Mouse (Mus musculus): ENCODE results near the gene Abca4. TPM values are rescaled to one million over a fixed set of nuclear protein-coding genes. Genes with fewer than 3 reads are reported as not detected.

Gene Abca4
- polyA plus RNA-seq, 1 experiment from 2014 or later, result 0.44 TPM

DNA sequence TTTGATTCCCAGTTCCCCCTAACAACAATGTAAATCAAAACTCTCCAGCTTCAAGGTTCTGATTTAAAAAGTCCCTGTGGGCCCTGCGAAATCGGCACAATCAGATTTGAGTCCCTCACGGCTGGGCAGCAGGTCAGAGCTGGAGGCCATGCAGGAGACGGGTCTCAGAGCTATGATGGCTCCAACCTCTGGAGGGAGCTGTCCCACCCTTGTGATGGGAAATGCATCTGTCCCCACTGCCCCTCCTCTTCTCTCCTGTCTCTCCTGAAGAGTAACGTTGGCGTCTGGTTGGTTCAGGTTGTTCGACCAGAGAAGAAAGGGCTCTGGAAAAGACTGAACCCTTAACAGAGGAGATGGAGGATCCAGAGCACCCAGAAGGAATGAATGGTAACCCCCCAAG, 75.5 kb downstream of the Abca4 start:
- no peak for TF ChIP-seq EP300 (optimal IDR thresholded peaks at IDR 0.05)
- peak; percentile 24; the same call in 1 of the 2 replicates for TF ChIP-seq CTCF (IDR thresholded peaks at IDR 0.05; ENCODE audit: low read depth)
- Histone ChIP-seq H3K27ac (replicated peaks) (no peak overlapping the region), H3K27me3 (ENCODE audit: control insufficient read depth, insufficient read depth, low read length) (no peaks in the 10 kb centered on the region), H3K4me2 (replicated peaks; ENCODE audit: low read depth) (no peak overlapping the region), H3K4me3 (ENCODE audit: low read depth, low read length) (no peak overlapping the region), H3K36me3 (ENCODE audit: control insufficient read depth, insufficient read depth, low read length) (no peaks in the 10 kb centered on the region), H3K4me1 (replicated peaks; ENCODE audit: control insufficient read depth, insufficient read depth) (no peaks in the 10 kb centered on the region; the same call in 1 of the 2 replicates), H3K9me3 (ENCODE audit: control insufficient read depth, low read length) (no peaks in the 10 kb centered on the region), H3K9ac (ENCODE audit: low read length) (no peak overlapping the region)
- WGBS, result 87% methylated on average over 7 of the region's 7 CpGs
- no peak for DNase-seq (ENCODE audit: low spot score)
- ATAC-seq (ENCODE audit: low FRiP score, low TSS enrichment), result no peak

DNA sequence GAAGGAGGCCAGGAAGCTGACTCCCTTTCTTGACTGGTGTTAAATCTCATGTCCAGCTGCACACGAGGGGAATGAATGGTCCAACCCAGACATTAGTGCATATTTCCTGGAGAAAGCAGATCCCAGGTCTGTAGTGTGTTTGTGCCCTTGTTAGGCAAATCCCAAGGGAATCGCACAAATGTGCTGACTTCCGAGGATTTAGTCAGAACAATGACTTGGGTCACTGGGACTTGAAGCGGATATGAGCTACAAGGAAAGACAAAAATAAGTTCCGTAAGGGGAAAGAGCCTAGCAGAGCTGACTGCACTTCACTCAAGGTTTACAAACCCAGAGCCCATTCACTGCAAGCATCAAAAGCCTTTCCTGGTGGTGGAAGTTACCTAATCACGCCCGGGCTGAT, 76.0 kb downstream of the Abca4 start:
- Histone ChIP-seq H3K36me3 (ENCODE audit: control insufficient read depth, insufficient read depth, low read length) (no peaks in the 10 kb centered on the region), H3K4me2 (replicated peaks; ENCODE audit: low read depth) (no peak overlapping the region)
- no peak for DNase-seq (ENCODE audit: low spot score)

DNA sequence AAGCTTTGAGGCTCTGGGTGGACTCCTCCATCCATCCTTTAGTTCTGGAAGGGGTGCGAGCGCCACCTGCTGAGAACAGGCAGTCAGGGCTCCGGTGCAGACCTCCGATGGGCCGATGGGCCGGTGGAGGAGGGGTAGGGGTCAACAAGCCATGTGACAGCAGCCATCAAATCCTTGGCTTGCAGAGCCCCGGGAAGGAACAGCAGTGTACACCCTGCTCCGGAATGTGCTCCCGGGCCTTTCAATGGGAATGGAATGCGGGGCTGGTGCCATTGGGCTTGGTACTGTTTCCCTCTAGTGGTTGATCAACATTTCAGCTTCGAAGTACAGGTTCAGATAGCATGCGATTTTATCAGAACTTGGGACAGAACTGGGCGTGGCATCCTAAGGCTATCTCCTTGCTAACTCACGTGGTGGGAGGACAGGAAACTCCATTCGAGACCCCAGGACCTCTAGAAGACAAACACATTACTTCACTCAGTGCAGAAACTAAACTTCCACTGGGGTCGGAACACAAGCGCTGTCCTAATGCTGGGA, 78.0 kb downstream of the Abca4 start:
- peak; percentile 89 for TF ChIP-seq CTCF (IDR thresholded peaks at IDR 0.05; ENCODE audit: low read depth)
- no peak for TF ChIP-seq EP300 (optimal IDR thresholded peaks at IDR 0.05)
- Histone ChIP-seq H3K4me1 (replicated peaks; ENCODE audit: control insufficient read depth, insufficient read depth) (no peaks in the 10 kb centered on the region; the same call in 1 of the 2 replicates), H3K9ac (ENCODE audit: low read length) (no peak overlapping the region), H3K27me3 (ENCODE audit: control insufficient read depth, insufficient read depth, low read length) (no peaks in the 10 kb centered on the region), H3K4me2 (replicated peaks; ENCODE audit: low read depth) (peak overlapping the region; percentile 50), H3K4me3 (ENCODE audit: low read depth, low read length) (peak overlapping the region; percentile 27), H3K9me3 (ENCODE audit: control insufficient read depth, low read length) (no peaks in the 10 kb centered on the region), H3K27ac (replicated peaks) (peak overlapping the region; percentile 74), H3K36me3 (ENCODE audit: control insufficient read depth, insufficient read depth, low read length) (no peaks in the 10 kb centered on the region)
- DNase-seq (ENCODE audit: low spot score) (peak; percentile 94), ATAC-seq (ENCODE audit: low FRiP score, low TSS enrichment) (peak; percentile 96)
- 2% methylated on average over 17 of the region's 17 CpGs for WGBS

More for the DNA sequence above, 76.0 kb downstream of the Abca4 start:
- ATAC-seq (ENCODE audit: low FRiP score, low TSS enrichment), result no peak
- H3K27ac ChIP-seq (replicated peaks), result no peak overlapping the region
- no peak overlapping the region for H3K4me3 ChIP-seq (ENCODE audit: low read depth, low read length)
- H3K4me1 ChIP-seq (replicated peaks; ENCODE audit: control insufficient read depth, insufficient read depth), result no peaks in the 10 kb centered on the region; the same call in 1 of the 2 replicates
- WGBS, result 79% methylated on average over 7 of the region's 7 CpGs
- no peaks in the 10 kb centered on the region for H3K27me3 ChIP-seq (ENCODE audit: control insufficient read depth, insufficient read depth, low read length)
- no peaks in the 10 kb centered on the region for H3K9me3 ChIP-seq (ENCODE audit: control insufficient read depth, low read length)
- no peak overlapping the region for H3K9ac ChIP-seq (ENCODE audit: low read length)
- TF ChIP-seq CTCF (IDR thresholded peaks at IDR 0.05; ENCODE audit: low read depth) (no peak), EP300 (optimal IDR thresholded peaks at IDR 0.05) (no peak)

DNA sequence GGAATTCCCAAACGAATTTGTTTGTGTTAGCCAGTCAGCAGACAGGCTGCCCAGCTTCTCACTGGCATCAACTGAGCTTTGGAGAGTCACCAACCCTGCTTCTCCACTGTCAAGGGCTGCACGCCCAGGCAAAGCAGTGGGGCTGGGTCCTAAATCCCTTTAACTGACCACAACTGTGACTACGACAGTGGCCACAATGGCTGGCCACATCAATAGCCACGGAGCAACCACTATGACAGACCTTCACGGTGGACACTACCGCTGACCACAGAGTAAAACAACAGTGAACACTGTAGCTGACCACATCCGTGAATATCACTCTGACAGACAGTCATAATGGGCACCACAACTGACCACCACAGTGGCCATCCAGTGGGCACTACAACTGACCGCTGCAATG, 78.6 kb downstream of the Abca4 start:
- no peaks in the 10 kb centered on the region for H3K9me3 ChIP-seq (ENCODE audit: control insufficient read depth, low read length)
- peak overlapping the region; percentile 74 for H3K27ac ChIP-seq (replicated peaks)
- no peak overlapping the region for H3K9ac ChIP-seq (ENCODE audit: low read length)
- DNase-seq (ENCODE audit: low spot score) (no peak), ATAC-seq (ENCODE audit: low FRiP score, low TSS enrichment) (no peak)
- no peaks in the 10 kb centered on the region; the same call in 1 of the 2 replicates for H3K4me1 ChIP-seq (replicated peaks; ENCODE audit: control insufficient read depth, insufficient read depth)
- H3K4me2 ChIP-seq (replicated peaks; ENCODE audit: low read depth), result peak overlapping the region; percentile 50
- 78% methylated on average over 8 of the region's 8 CpGs for WGBS
- H3K4me3 ChIP-seq (ENCODE audit: low read depth, low read length), result no peak overlapping the region
- H3K36me3 ChIP-seq (ENCODE audit: control insufficient read depth, insufficient read depth, low read length), result no peaks in the 10 kb centered on the region
- H3K27me3 ChIP-seq (ENCODE audit: control insufficient read depth, insufficient read depth, low read length), result no peaks in the 10 kb centered on the region
- no peak for TF ChIP-seq CTCF (IDR thresholded peaks at IDR 0.05; ENCODE audit: low read depth)
- TF ChIP-seq EP300 (optimal IDR thresholded peaks at IDR 0.05), result no peak

DNA sequence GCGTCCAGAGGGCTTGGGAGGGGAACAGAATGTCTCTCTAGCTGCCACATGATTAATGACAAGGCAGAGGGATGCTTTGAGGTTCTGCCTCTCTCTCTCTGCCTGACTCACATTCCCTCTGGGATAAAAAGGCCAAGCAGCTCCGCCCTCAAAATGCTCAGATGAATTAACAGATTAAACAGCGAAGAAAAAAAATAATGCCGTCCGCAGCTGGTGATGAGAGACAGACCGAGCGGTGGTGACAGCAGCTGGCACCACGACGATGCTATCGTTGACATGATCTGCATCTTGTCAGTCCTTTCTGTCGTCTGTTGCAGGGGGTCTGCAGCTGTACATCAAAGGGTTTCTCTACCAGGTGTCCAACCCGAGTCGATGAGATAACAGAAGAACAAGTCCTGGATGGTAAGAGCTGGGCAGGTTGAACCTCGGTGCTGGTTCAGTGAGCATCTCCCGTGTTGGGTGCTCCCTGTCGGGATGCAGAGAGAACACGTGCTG, 84.8 kb downstream of the Abca4 start:
- no peak for DNase-seq (ENCODE audit: low spot score)
- Histone ChIP-seq H3K27ac (replicated peaks) (no peak overlapping the region), H3K9ac (ENCODE audit: low read length) (no peak overlapping the region), H3K4me2 (replicated peaks; ENCODE audit: low read depth) (no peak overlapping the region), H3K4me3 (ENCODE audit: low read depth, low read length) (no peak overlapping the region), H3K36me3 (ENCODE audit: control insufficient read depth, insufficient read depth, low read length) (no peaks in the 10 kb centered on the region), H3K27me3 (ENCODE audit: control insufficient read depth, insufficient read depth, low read length) (no peaks in the 10 kb centered on the region), H3K4me1 (replicated peaks; ENCODE audit: control insufficient read depth, insufficient read depth) (no peaks in the 10 kb centered on the region), H3K9me3 (ENCODE audit: control insufficient read depth, low read length) (no peaks in the 10 kb centered on the region)
- no peak for ATAC-seq (ENCODE audit: low FRiP score, low TSS enrichment)
- TF ChIP-seq EP300 (optimal IDR thresholded peaks at IDR 0.05) (no peak), CTCF (IDR thresholded peaks at IDR 0.05; ENCODE audit: low read depth) (no peak)
- 24% methylated on average over 17 of the region's 17 CpGs for WGBS

DNA sequence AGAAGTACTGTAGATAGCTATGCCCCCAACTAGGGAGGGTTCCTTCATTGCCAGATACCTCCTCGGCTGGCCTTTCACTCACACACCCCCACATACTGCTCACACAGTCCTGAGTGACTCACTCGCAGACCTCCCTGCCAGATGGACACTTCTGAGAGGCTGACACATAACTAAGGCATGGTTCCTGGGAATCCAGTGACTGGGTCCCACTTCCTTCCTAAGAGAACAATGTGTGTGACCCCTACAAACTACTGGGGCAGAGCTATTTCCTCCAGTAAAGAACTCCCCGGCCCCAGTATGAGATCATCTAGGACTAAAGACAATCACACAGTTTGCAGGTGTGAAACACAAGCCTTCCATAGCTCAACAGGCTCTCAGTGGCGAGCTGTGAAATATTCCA, 86.5 kb downstream of the Abca4 start:
- ATAC-seq (ENCODE audit: low FRiP score, low TSS enrichment) (peak; percentile 85), DNase-seq (ENCODE audit: low spot score) (peak; percentile 31)
- Histone ChIP-seq H3K27me3 (ENCODE audit: control insufficient read depth, insufficient read depth, low read length) (no peaks in the 10 kb centered on the region), H3K27ac (replicated peaks) (0 out of 2 replicates have a peak overlapping the region, but pooled peaks have one; percentile 31), H3K4me3 (ENCODE audit: low read depth, low read length) (no peak overlapping the region), H3K36me3 (ENCODE audit: control insufficient read depth, insufficient read depth, low read length) (no peaks in the 10 kb centered on the region), H3K4me2 (replicated peaks; ENCODE audit: low read depth) (no peak overlapping the region), H3K9ac (ENCODE audit: low read length) (no peak overlapping the region), H3K9me3 (ENCODE audit: control insufficient read depth, low read length) (no peaks in the 10 kb centered on the region), H3K4me1 (replicated peaks; ENCODE audit: control insufficient read depth, insufficient read depth) (no peaks in the 10 kb centered on the region)
- 34% methylated on average over 4 of the region's 4 CpGs for WGBS
- no peak for TF ChIP-seq EP300 (optimal IDR thresholded peaks at IDR 0.05)
- no peak for TF ChIP-seq CTCF (IDR thresholded peaks at IDR 0.05; ENCODE audit: low read depth)
